Mouse (Mus musculus): ENCODE measurements at regions not wholly inside any gene's neighbourhood (a gene's known extent, or its start where the extent isn't known, plus 50 kb on each side); places are given as distances from the start of the nearest gene placed in this dataset.

GRCm38 (mm10) chr10:17630861-17631581, 92.0 kb upstream of the Cited2 start:
- 88% methylated on average over 4 of the region's 4 CpGs for WGBS
- Histone ChIP-seq H3K36me3 (ENCODE audit: control insufficient read depth, insufficient read depth, low read length) (no peaks in the 10 kb centered on the region), H3K4me3 (ENCODE audit: control insufficient read depth in 1 of 2, insufficient read depth in 1 of 2, low read depth in 1 of 2, low read length in 2 of 2) (no peak overlapping the region), H3K27me3 (ENCODE audit: control insufficient read depth, insufficient read depth, low read length) (no peaks in the 10 kb centered on the region), H3K9me3 (ENCODE audit: control insufficient read depth, low read length) (no peaks in the 10 kb centered on the region), H3K4me1 (ENCODE audit: control insufficient read depth in 2 of 2, insufficient read depth in 2 of 2, low read length in 2 of 2) (no peaks in the 10 kb centered on the region), H3K27ac (replicated peaks in 1 of 2; ENCODE audit: control insufficient read depth in 1 of 2, insufficient read depth in 1 of 2, low read depth in 2 of 2, low read length in 2 of 2) (no peak overlapping the region), H3K9ac (ENCODE audit: low read length) (no peak overlapping the region), H3K4me2 (ENCODE audit: low read length) (no peak overlapping the region)
- no peak for ATAC-seq (ENCODE audit: insufficient number of reproducible peaks, insufficient read depth, low FRiP score, low read depth)

DNA sequence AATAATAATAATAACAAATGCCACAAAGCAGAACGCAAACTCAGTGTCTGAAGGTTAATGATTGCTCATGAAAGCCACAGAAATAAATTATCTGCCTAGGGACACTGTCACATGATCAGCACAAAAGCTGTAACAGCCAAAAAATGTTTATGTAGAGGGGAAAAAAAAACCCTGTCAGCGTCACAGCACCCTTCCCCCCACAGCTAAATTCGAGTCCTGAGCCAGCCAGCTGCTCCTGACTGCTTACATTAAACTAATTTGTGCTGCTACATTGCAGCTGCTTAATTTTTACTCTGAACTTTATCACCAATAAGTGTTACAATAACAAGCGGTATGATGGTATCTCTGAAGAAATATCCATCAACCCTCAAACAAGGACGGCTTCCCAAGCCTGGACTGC, 91.2 kb upstream of the Cited2 start:
- no peak overlapping the region for H3K27ac ChIP-seq (replicated peaks in 1 of 2; ENCODE audit: control insufficient read depth in 1 of 2, insufficient read depth in 1 of 2, low read depth in 2 of 2, low read length in 2 of 2)
- H3K4me2 ChIP-seq (ENCODE audit: low read length): peak overlapping the region; percentile 8; the same call in 1 of the 2 replicates

DNA sequence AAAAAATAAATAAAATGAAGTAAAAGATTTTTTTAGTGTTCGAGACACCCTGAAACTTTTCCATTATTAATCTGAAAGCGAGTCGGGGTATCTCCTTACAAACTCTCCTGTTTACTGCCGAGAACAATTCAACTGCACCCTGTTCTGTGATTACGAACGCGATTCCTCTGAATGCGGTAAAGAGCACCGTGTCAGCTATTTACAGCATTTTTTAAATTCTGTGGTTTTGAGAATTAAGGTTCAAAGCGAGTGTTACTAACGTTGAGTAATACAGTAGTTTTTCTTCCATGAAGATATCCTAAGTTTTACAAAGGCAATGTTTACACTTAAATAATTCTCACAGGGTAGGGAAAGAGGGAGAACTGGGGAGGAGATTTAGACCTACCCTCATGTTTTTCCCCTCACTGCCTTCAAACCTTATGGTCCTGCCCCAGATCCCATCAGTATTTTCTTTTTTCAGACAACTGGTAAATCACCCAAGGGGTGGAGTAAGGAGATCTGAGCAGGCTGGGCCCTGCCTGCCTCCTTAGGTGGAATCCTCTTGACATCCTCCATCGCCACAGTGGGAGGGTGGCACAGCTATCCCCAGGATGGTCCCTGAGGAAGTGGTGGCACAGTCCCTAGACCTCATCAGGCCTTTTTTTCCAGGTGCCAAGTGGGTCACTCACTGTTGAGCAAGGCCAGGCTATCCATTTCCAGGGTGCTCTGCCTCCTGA, 89.9 kb upstream of the Cited2 start:
- ATAC-seq (ENCODE audit: insufficient number of reproducible peaks, insufficient read depth, low FRiP score, low read depth): no peak
- no peak overlapping the region for H3K4me2 ChIP-seq (ENCODE audit: low read length)
- no peaks in the 10 kb centered on the region for H3K36me3 ChIP-seq (ENCODE audit: control insufficient read depth, insufficient read depth, low read length)
- no peak overlapping the region for H3K9ac ChIP-seq (ENCODE audit: low read length)
- H3K4me3 ChIP-seq (ENCODE audit: control insufficient read depth in 1 of 2, insufficient read depth in 1 of 2, low read depth in 1 of 2, low read length in 2 of 2): no peak overlapping the region
- H3K4me1 ChIP-seq (ENCODE audit: control insufficient read depth in 2 of 2, insufficient read depth in 2 of 2, low read length in 2 of 2): no peaks in the 10 kb centered on the region
- no peaks in the 10 kb centered on the region for H3K9me3 ChIP-seq (ENCODE audit: control insufficient read depth, low read length)
- no peak overlapping the region for H3K27ac ChIP-seq (replicated peaks in 1 of 2; ENCODE audit: control insufficient read depth in 1 of 2, insufficient read depth in 1 of 2, low read depth in 2 of 2, low read length in 2 of 2)
- no peaks in the 10 kb centered on the region for H3K27me3 ChIP-seq (ENCODE audit: control insufficient read depth, insufficient read depth, low read length)
- 84% methylated on average over 12 of the region's 12 CpGs for WGBS

More for the DNA sequence above, 91.2 kb upstream of the Cited2 start:
- no peak for ATAC-seq (ENCODE audit: insufficient number of reproducible peaks, insufficient read depth, low FRiP score, low read depth)
- no peak overlapping the region for H3K4me3 ChIP-seq (ENCODE audit: control insufficient read depth in 1 of 2, insufficient read depth in 1 of 2, low read depth in 1 of 2, low read length in 2 of 2)
- H3K9ac ChIP-seq (ENCODE audit: low read length): no peak overlapping the region
- H3K36me3 ChIP-seq (ENCODE audit: control insufficient read depth, insufficient read depth, low read length): no peaks in the 10 kb centered on the region
- no peaks in the 10 kb centered on the region for H3K9me3 ChIP-seq (ENCODE audit: control insufficient read depth, low read length)
- no peaks in the 10 kb centered on the region for H3K4me1 ChIP-seq (ENCODE audit: control insufficient read depth in 2 of 2, insufficient read depth in 2 of 2, low read length in 2 of 2)
- no peaks in the 10 kb centered on the region for H3K27me3 ChIP-seq (ENCODE audit: control insufficient read depth, insufficient read depth, low read length)
- 43% methylated on average over 5 of the region's 5 CpGs for WGBS

- no peak for ATAC-seq (ENCODE audit: insufficient number of reproducible peaks, insufficient read depth, low FRiP score, low read depth)
- H3K4me2 ChIP-seq (ENCODE audit: low read length): no peak overlapping the region
- H3K4me3 ChIP-seq (ENCODE audit: control insufficient read depth in 1 of 2, insufficient read depth in 1 of 2, low read depth in 1 of 2, low read length in 2 of 2): no peak overlapping the region
- no peaks in the 10 kb centered on the region for H3K9me3 ChIP-seq (ENCODE audit: control insufficient read depth, low read length)
- no peak overlapping the region for H3K9ac ChIP-seq (ENCODE audit: low read length)
- H3K4me1 ChIP-seq (ENCODE audit: control insufficient read depth in 2 of 2, insufficient read depth in 2 of 2, low read length in 2 of 2): peaks cover 0 to 2% of the 10 kb centered on the region in 2 experiments; a peak in 1 of 4 replicates
- H3K36me3 ChIP-seq (ENCODE audit: control insufficient read depth, insufficient read depth, low read length): no peaks in the 10 kb centered on the region
- WGBS: 72% methylated on average over 5 of the region's 5 CpGs
- H3K27ac ChIP-seq (replicated peaks in 1 of 2; ENCODE audit: control insufficient read depth in 1 of 2, insufficient read depth in 1 of 2, low read depth in 2 of 2, low read length in 2 of 2): no peak overlapping the region
- H3K27me3 ChIP-seq (ENCODE audit: control insufficient read depth, insufficient read depth, low read length): no peaks in the 10 kb centered on the region
These were observed 77.7 kb upstream of the Cited2 start for GRCm38 (mm10) chr10:17645363-17645762.

GRCm38 (mm10) chr10:17646391-17646790, 76.6 kb upstream of the Cited2 start:
- Histone ChIP-seq H3K4me1 (ENCODE audit: control insufficient read depth in 2 of 2, insufficient read depth in 2 of 2, low read length in 2 of 2) (peaks cover 0 to 2% of the 10 kb centered on the region in 2 experiments; a peak in 1 of 4 replicates), H3K4me2 (ENCODE audit: low read length) (no peak overlapping the region), H3K27me3 (ENCODE audit: control insufficient read depth, insufficient read depth, low read length) (no peaks in the 10 kb centered on the region), H3K9ac (ENCODE audit: low read length) (no peak overlapping the region), H3K4me3 (ENCODE audit: control insufficient read depth in 1 of 2, insufficient read depth in 1 of 2, low read depth in 1 of 2, low read length in 2 of 2) (no peak overlapping the region), H3K36me3 (ENCODE audit: control insufficient read depth, insufficient read depth, low read length) (no peaks in the 10 kb centered on the region), H3K27ac (replicated peaks in 1 of 2; ENCODE audit: control insufficient read depth in 1 of 2, insufficient read depth in 1 of 2, low read depth in 2 of 2, low read length in 2 of 2) (no peak overlapping the region), H3K9me3 (ENCODE audit: control insufficient read depth, low read length) (no peaks in the 10 kb centered on the region)
- WGBS: 95% methylated on average over 4 of the region's 4 CpGs
- ATAC-seq (ENCODE audit: insufficient number of reproducible peaks, insufficient read depth, low FRiP score, low read depth): no peak

GRCm38 (mm10) chr10:17648077-17648476, 74.9 kb upstream of the Cited2 start:
- Histone ChIP-seq H3K36me3 (ENCODE audit: control insufficient read depth, insufficient read depth, low read length) (no peaks in the 10 kb centered on the region), H3K4me2 (ENCODE audit: low read length) (no peak overlapping the region), H3K27ac (replicated peaks in 1 of 2; ENCODE audit: control insufficient read depth in 1 of 2, insufficient read depth in 1 of 2, low read depth in 2 of 2, low read length in 2 of 2) (no peak overlapping the region), H3K9ac (ENCODE audit: low read length) (no peak overlapping the region), H3K4me3 (ENCODE audit: control insufficient read depth in 1 of 2, insufficient read depth in 1 of 2, low read depth in 1 of 2, low read length in 2 of 2) (no peak overlapping the region), H3K27me3 (ENCODE audit: control insufficient read depth, insufficient read depth, low read length) (no peaks in the 10 kb centered on the region), H3K4me1 (ENCODE audit: control insufficient read depth in 2 of 2, insufficient read depth in 2 of 2, low read length in 2 of 2) (peaks cover 2 to 6% of the 10 kb centered on the region in 2 experiments; a peak in 3 of 4 replicates), H3K9me3 (ENCODE audit: control insufficient read depth, low read length) (no peaks in the 10 kb centered on the region)
- WGBS: 33% methylated on average over 6 of the region's 6 CpGs
- ATAC-seq (ENCODE audit: insufficient number of reproducible peaks, insufficient read depth, low FRiP score, low read depth): no peak

DNA sequence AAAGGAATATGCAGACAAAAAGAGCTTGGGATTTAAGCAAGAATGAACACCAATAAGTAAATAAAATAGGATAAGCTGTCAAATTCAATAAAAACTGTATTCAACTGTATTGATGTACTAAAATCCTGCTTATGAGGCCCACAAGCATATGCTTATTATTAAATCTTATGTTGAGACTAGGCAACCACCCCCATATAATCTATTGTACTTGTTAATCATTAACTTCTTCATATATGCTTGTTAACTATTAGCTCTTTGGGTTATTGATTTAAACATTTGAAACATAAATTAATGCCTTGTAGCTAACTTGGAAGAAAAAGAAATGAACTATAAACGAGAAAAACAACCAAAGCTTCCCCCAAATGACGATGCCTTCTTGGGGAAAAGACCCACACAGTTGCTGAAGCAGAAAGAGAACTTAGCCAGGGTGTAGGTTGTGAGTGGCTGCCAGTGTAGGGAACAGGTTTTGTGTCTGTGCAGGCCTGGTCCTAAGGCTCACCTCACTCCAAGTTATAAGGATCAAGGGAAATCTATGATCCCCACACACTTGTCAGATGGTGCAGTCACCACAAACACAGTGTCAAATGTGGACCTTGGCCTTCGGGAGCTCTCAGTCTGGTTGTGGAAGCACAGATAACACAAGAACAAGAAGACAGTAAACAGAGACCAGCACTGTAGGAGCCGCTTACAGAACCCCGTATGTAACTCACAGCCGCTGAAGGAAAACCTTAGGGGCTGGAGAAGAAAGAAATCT, 71.8 kb upstream of the Cited2 start:
- Histone ChIP-seq H3K27ac (replicated peaks in 1 of 2; ENCODE audit: control insufficient read depth in 1 of 2, insufficient read depth in 1 of 2, low read depth in 2 of 2, low read length in 2 of 2) (no peak overlapping the region), H3K4me3 (ENCODE audit: control insufficient read depth in 1 of 2, insufficient read depth in 1 of 2, low read depth in 1 of 2, low read length in 2 of 2) (no peak overlapping the region), H3K4me2 (ENCODE audit: low read length) (no peak overlapping the region), H3K9ac (ENCODE audit: low read length) (no peak overlapping the region), H3K27me3 (ENCODE audit: control insufficient read depth, insufficient read depth, low read length) (no peaks in the 10 kb centered on the region), H3K36me3 (ENCODE audit: control insufficient read depth, insufficient read depth, low read length) (no peaks in the 10 kb centered on the region), H3K9me3 (ENCODE audit: control insufficient read depth, low read length) (no peaks in the 10 kb centered on the region), H3K4me1 (ENCODE audit: control insufficient read depth in 2 of 2, insufficient read depth in 2 of 2, low read length in 2 of 2) (peaks cover 8 to 19% of the 10 kb centered on the region in 2 experiments)
- ATAC-seq (ENCODE audit: insufficient number of reproducible peaks, insufficient read depth, low FRiP score, low read depth): no peak
- WGBS: 67% methylated on average over 6 of the region's 6 CpGs

Data from heart, embryonic 14.5 days (tissue).